Mouse (Mus musculus): ENCODE results near the gene Usp6nl.

GRCm38 (mm10) chr2:6293825-6294444, 28.5 kb upstream of the Usp6nl start:
- no peak for TF ChIP-seq CTCF (IDR thresholded peaks at IDR 0.05; ENCODE audit: low read depth)
- TF ChIP-seq EP300 (optimal IDR thresholded peaks at IDR 0.05), result no peak

All from stomach, postnatal 0 days (tissue).